ENCODE assay signal across 10 mouse cellular contexts in genomic region chrX:165193550-165193949, GRCm38 (mm10).
DNase-seq lines count a peak whose midpoint lies in the region; ATAC-seq and TF ChIP-seq lines count a peak whose summit lies in the region.
"Had no signal": no experiment of that assay in that cellular context is flagged by ENCODE, and none has a peak within 500 bp of the region (broad histone marks: within the 10 kb centered on the region; RNA-seq: fewer than 3 reads in every experiment).

No protein-coding gene starts in this region.

- H3K27me3 ChIP-seq in CH12.LX (replicated peaks): no peaks in the 10 kb centered on the region

- TF ChIP-seq POLR2A in CH12.LX (IDR thresholded peaks at IDR 0.05; ENCODE audit: low read depth, low read length): no peak

- in situ Hi-C loops in CH12.LX (cut with MboI; ENCODE audit: low pct_ligation_motif_present, low pct_unique_long_range_greater_than_20kb, low sequenced_read_pairs): no loop called here

- dilution Hi-C loops in CH12.LX (cut with MboI; ENCODE audit: extremely low pct_ligation_motif_present, extremely low pct_unique_long_range_greater_than_20kb, low sequenced_read_pairs): no loop called here

- no peaks in the 10 kb centered on the region for H3K79me2 ChIP-seq in CH12.LX (replicated peaks; ENCODE audit: control insufficient read depth, extremely low read depth, insufficient read depth, poor library complexity, severe bottlenecking)

- H3K9me3 ChIP-seq in CH12.LX (replicated peaks; ENCODE audit: low read length): no peaks in the 10 kb centered on the region

- no peaks in the 10 kb centered on the region for H3K36me3 ChIP-seq in CH12.LX (replicated peaks in 1 of 2; ENCODE audit: control insufficient read depth in 1 of 2, insufficient read depth in 1 of 2, low read length in 1 of 2)

- no peak for DNase-seq in gastrocnemius, adult 2 months
- no peak for DNase-seq in gastrocnemius, postnatal 36 days
- DNase-seq in left cerebral cortex, postnatal 25 days (ENCODE audit: low spot score in 2 of 2): peak; percentile 4 to 48
- no peak for DNase-seq in left cerebral cortex, postnatal 36 days (ENCODE audit: low spot score in 2 of 2)
- peak; percentile 20 for DNase-seq in 416B (ENCODE audit: low read depth)
- peak; percentile 29 for DNase-seq in CH12.LX (ENCODE audit: extremely low read depth)
- DNase-seq: gastrocnemius, postnatal 25 days; kidney, postnatal 25 days had no signal

- TF ChIP-seq RAD21 in CH12.LX (IDR thresholded peaks at IDR 0.05; ENCODE audit: low read depth, low read length): peak; percentile 27

- H3K4me1 ChIP-seq in CH12.LX (ENCODE audit: control insufficient read depth in 1 of 2, insufficient read depth in 2 of 2): no peaks in the 10 kb centered on the region

- H3K4me2 ChIP-seq in CH12.LX (ENCODE audit: insufficient read depth, low read depth, poor library complexity, severe bottlenecking): no peak overlapping the region

- intact Hi-C loops in gastrocnemius, adult 2 months (cut with DNase I): no loop called here
- intact Hi-C loops in gastrocnemius, postnatal 36 days (cut with DNase I): no loop called here
- intact Hi-C loops in left cerebral cortex, postnatal 25 days (cut with DNase I): loop anchor here (5.0 kb wide), 2 partner anchors 134 to 954 kb away; partner anchors contain the start of gene Glra2
- intact Hi-C loops in left cerebral cortex, postnatal 36 days (cut with DNase I): loop anchor here (5.0 to 10.0 kb wide), 2 partner anchors 131 to 954 kb away; partner anchors contain the start of gene Glra2

- no peak overlapping the region for H3K4me3 ChIP-seq in gastrocnemius, adult 2 months
- H3K4me3 ChIP-seq in CH12.LX (replicated peaks in 1 of 3; ENCODE audit: low read depth in 2 of 3, low read length in 2 of 3, poor library complexity in 1 of 3): no peak overlapping the region
- H3K4me3 ChIP-seq: myocyte had no signal

- H3K27ac ChIP-seq in gastrocnemius, adult 2 months: no peak overlapping the region
- H3K27ac ChIP-seq in CH12.LX (ENCODE audit: insufficient read depth, low read depth): no peak overlapping the region

- no peak overlapping the region for H3K9ac ChIP-seq in CH12.LX (ENCODE audit: insufficient read depth, low read depth)

- peak; percentile 52 for TF ChIP-seq CTCF in gastrocnemius, adult 2 months (IDR thresholded peaks at IDR 0.05)
- 0 out of 4 replicates have a peak, but pooled peaks of 1 of the 2 experiments have one; percentile 14 for TF ChIP-seq CTCF in CH12.LX (conservative IDR thresholded peaks at IDR 0.05 in 1 of 2, IDR thresholded peaks at IDR 0.05 in 1 of 2; ENCODE audit: low read depth in 2 of 2, low read length in 2 of 2)

- no peak for TF ChIP-seq EP300 in CH12.LX (IDR thresholded peaks at IDR 0.05; ENCODE audit: low read length)

- ATAC-seq in erythroblast, adult 5-6 weeks (replicated peaks; ENCODE audit: low FRiP score, poor library complexity, severe bottlenecking): no peak

TF ChIP-seq in CH12.LX, 34 proteins besides CTCF, POLR2A, EP300 and RAD21:
- TF ChIP-seq SMC3 (IDR thresholded peaks at IDR 0.05; ENCODE audit: low read depth, low read length): no peak
- no peak for TF ChIP-seq MEF2A (IDR thresholded peaks at IDR 0.05; ENCODE audit: borderline replicate concordance, low read depth, low read length)
- TF ChIP-seq BHLHE40 (IDR thresholded peaks at IDR 0.05; ENCODE audit: low read depth, low read length): no peak
- TF ChIP-seq ZKSCAN1 (IDR thresholded peaks at IDR 0.05; ENCODE audit: borderline replicate concordance, low read depth, low read length): no peak
- no peak for TF ChIP-seq USF2 (conservative IDR thresholded peaks at IDR 0.05; ENCODE audit: low read depth, low read length)
- no peak for TF ChIP-seq CHD1 (IDR thresholded peaks at IDR 0.05; ENCODE audit: low read depth, low read length)
- no peak for TF ChIP-seq ZC3H11A (IDR thresholded peaks at IDR 0.05; ENCODE audit: low read depth, low read length)

Comparison
In these comparisons a context has a peak if more than half of its experiments do, and no peak if none do; other contexts are left out.
1. DNase-seq: peak in left cerebral cortex, postnatal 25 days (2 of 2), 416B (single experiment) and CH12.LX (single experiment); none in gastrocnemius, adult 2 months (single experiment), gastrocnemius, postnatal 36 days (0 of 2) and left cerebral cortex, postnatal 36 days (0 of 2).
2. intact Hi-C loops: an anchor here in left cerebral cortex, postnatal 25 days (5.0 kb wide) and left cerebral cortex, postnatal 36 days (5.0 to 10.0 kb wide); none called in gastrocnemius, adult 2 months and gastrocnemius, postnatal 36 days.